Mouse (Mus musculus) forebrain, embryonic 16.5 days (tissue): Measurements from ENCODE around the gene Fbxw11. TPM values are rescaled to one million over a fixed set of nuclear protein-coding genes. Genes with fewer than 3 reads are reported as not detected.

Experiments used
- polyA plus RNA-seq: library from polyadenylated mRNA; unstranded; fragments of >200 nt; fragmentation: Nextera tagmentation; extraction: Ambion mirVana; gene quantifications from 2 replicates; pipeline ENCODE4 v1.2.1, GENCODE M21; 2015

Gene Fbxw11
- polyA plus RNA-seq, 1 experiment from 2014 or later, result 125 TPM

Other genes starting within 250 kb of the Fbxw11 start
- 60.2 and 72.1 TPM in 2 replicates for gene Ubtd2, start 187.4 kb upstream of the Fbxw11 start, polyA plus RNA-seq
- not detected in 2 replicates for gene Efcab9, start 110.6 kb upstream of the Fbxw11 start, polyA plus RNA-seq
- gene Stk10, start 109.4 kb upstream of the Fbxw11 start, polyA plus RNA-seq, result 2.1 and 2.8 TPM in 2 replicates
- gene Smim23, start 181.9 kb downstream of the Fbxw11 start, polyA plus RNA-seq, result not detected in 2 replicates